Mouse (Mus musculus) liver, embryonic 14 days (tissue): ENCODE measurements around the gene Krtap22-2. TPM values are rescaled to one million over a fixed set of nuclear protein-coding genes. Genes with fewer than 3 reads are reported as not detected.

ENCODE experiments used
- polyA plus RNA-seq: library from polyadenylated mRNA; depleted of rRNA; stranded (reverse); fragments of >200 nt; gene quantifications from 2 replicates; pipeline ENCODE4 v1.2.3, GENCODE M21; 2012; rRNA removed

The Krtap22-2 gene
- polyA plus RNA-seq: not detected in 2 replicates

GRCm38 (mm10) chr16:89010659-89011058 is at the start of gene Krtap22-2:
Gene Krtap22-2, minus strand, starts transcription at chr16:89010759.

GRCm38 (mm10) chr16:89047783-89048182 is 37.2 kb upstream of the Krtap22-2 start, which contains the start of gene Krtap6-5:
Gene Krtap6-5, minus strand, starts transcription at chr16:89047883.

GRCm38 (mm10) chr16:89041372-89041771 is 30.8 kb upstream of the Krtap22-2 start, which contains the start of gene Gm10228:
Gene Gm10228, minus strand, starts transcription at chr16:89041472.

GRCm38 (mm10) chr16:89031399-89031798 is 20.8 kb upstream of the Krtap22-2 start, which contains the start of gene Krtap6-1:
Gene Krtap6-1, plus strand, starts transcription at chr16:89031699.

GRCm38 (mm10) chr16:89014984-89015383 is 4.4 kb upstream of the Krtap22-2 start, which contains the start of gene Gm10229:
Gene Gm10229, plus strand, starts transcription at chr16:89015284.

GRCm38 (mm10) chr16:88962773-88963172 is 47.8 kb downstream of the Krtap22-2 start, which contains the start of gene Krtap16-3:
Gene Krtap16-3, minus strand, starts transcription at chr16:88962873.

Other genes with a start within 250 kb of the Krtap22-2 start
- not detected in 2 replicates for gene 2310057N15Rik, start 236.6 kb downstream of the Krtap22-2 start, polyA plus RNA-seq
- not detected in 2 replicates for gene Gm5965, start 232.9 kb downstream of the Krtap22-2 start, polyA plus RNA-seq
- not detected in 2 replicates for gene Gm20741, start 198.5 kb downstream of the Krtap22-2 start, polyA plus RNA-seq
- not detected in 2 replicates for gene Krtap15, start 190.5 kb downstream of the Krtap22-2 start, polyA plus RNA-seq
- not detected in 2 replicates for gene Krtap14, start 184.6 kb downstream of the Krtap22-2 start, polyA plus RNA-seq
- gene Krtap19-1, start 141.3 kb downstream of the Krtap22-2 start, polyA plus RNA-seq: not detected in 2 replicates
- not detected in 2 replicates for gene Krtap19-2, start 136.5 kb downstream of the Krtap22-2 start, polyA plus RNA-seq
- gene Krtap19-3, start 132.7 kb downstream of the Krtap22-2 start, polyA plus RNA-seq: not detected in 2 replicates
- not detected in 2 replicates for gene Krtap19-4, start 125.7 kb downstream of the Krtap22-2 start, polyA plus RNA-seq
- gene Krtap19-5, start 114.3 kb downstream of the Krtap22-2 start, polyA plus RNA-seq: not detected in 2 replicates
- gene Krtap19-9b, start 78.5 kb downstream of the Krtap22-2 start, polyA plus RNA-seq: not detected in 2 replicates
- gene Krtap16-3, start 47.9 kb downstream of the Krtap22-2 start, polyA plus RNA-seq: not detected in 2 replicates
- gene Gm10229, start 4.5 kb upstream of the Krtap22-2 start, polyA plus RNA-seq: not detected in 2 replicates
- not detected in 2 replicates for gene Krtap6-1, start 20.9 kb upstream of the Krtap22-2 start, polyA plus RNA-seq
- not detected in 2 replicates for gene Gm10228, start 30.7 kb upstream of the Krtap22-2 start, polyA plus RNA-seq
- not detected in 2 replicates for gene Krtap6-5, start 37.1 kb upstream of the Krtap22-2 start, polyA plus RNA-seq
- gene 1110025L11Rik, start 53.2 kb upstream of the Krtap22-2 start, polyA plus RNA-seq: not detected in 2 replicates
- gene Krtap6-3, start 73.3 kb upstream of the Krtap22-2 start, polyA plus RNA-seq: not detected in 2 replicates
- not detected in 2 replicates for gene Gm6358, start 130.1 kb upstream of the Krtap22-2 start, polyA plus RNA-seq
- gene Gm10061, start 140.3 kb upstream of the Krtap22-2 start, polyA plus RNA-seq: not detected in 2 replicates
- not detected in 2 replicates for gene Gm9789, start 147.2 kb upstream of the Krtap22-2 start, polyA plus RNA-seq
- not detected in 2 replicates for gene Gm7735, start 158.7 kb upstream of the Krtap22-2 start, polyA plus RNA-seq
- gene 1110057P08Rik, start 164.0 kb upstream of the Krtap22-2 start, polyA plus RNA-seq: not detected in 2 replicates
- gene Krtap20-2, start 195.1 kb upstream of the Krtap22-2 start, polyA plus RNA-seq: not detected in 2 replicates